Mouse (Mus musculus) heart, adult 2 months (tissue): Measurements from ENCODE around the gene Vwa5b1. TPM values are rescaled to one million over a fixed set of nuclear protein-coding genes. Genes with fewer than 3 reads are reported as not detected.

Experiments used
- DNase-seq, 2 experiments: peaks; one replicate each; pipeline ENCODE4 v3.0.0; 2021
- H3K27ac ChIP-seq: fragments of 200-600 bp; 2 replicates; pipeline ENCODE4 v1.8.1; 2022
- H3K27me3 ChIP-seq: fragments of 200-500 bp; 2 replicates; pipeline ENCODE4 v1.6.1; 2012; ENCODE audit warnings: mild to moderate bottlenecking, low read length, inconsistent platforms, mixed read lengths; ENCODE audit not compliant: control insufficient read depth, insufficient read depth
- H3K36me3 ChIP-seq: fragments of 200-500 bp; 2 replicates; pipeline ENCODE4 v1.6.1; 2012; ENCODE audit warnings: low read length, inconsistent platforms; ENCODE audit not compliant: control insufficient read depth, insufficient read depth
- H3K4me1 ChIP-seq: fragments of 200-500 bp; 2 replicates; pipeline ENCODE4 v1.6.1; 2011; ENCODE audit warnings: low read length; ENCODE audit not compliant: control insufficient read depth, insufficient read depth
- H3K4me3 ChIP-seq: fragments of 200-600 bp; 2 replicates; pipeline ENCODE4 v1.8.1; 2022
- H3K79me2 ChIP-seq: fragments of 200-500 bp; replicated peaks from 2 replicates; pipeline ENCODE4 v1.6.1; 2012; ENCODE audit warnings: mild to moderate bottlenecking, inconsistent platforms, low read length, moderate library complexity, mixed read lengths; ENCODE audit not compliant: control insufficient read depth, insufficient read depth
- H3K9ac ChIP-seq: fragments of 200-500 bp; 2 replicates; pipeline ENCODE4 v1.6.1; 2012; ENCODE audit warnings: low read depth, mild to moderate bottlenecking, control low read depth, inconsistent platforms, low read length, mixed read lengths
- CTCF ChIP-seq: fragments of 200-600 bp; IDR thresholded peaks from 2 replicates; pipeline ENCODE4 v1.8.1; 2022; ENCODE audit warnings: antibody characterized with exemption, mild to moderate bottlenecking, moderate library complexity
- EP300 ChIP-seq: fragments of 200-500 bp; IDR thresholded peaks from 2 replicates; pipeline ENCODE4 v1.6.1; 2011; ENCODE audit warnings: low read depth, low read length, control low read depth; ENCODE audit not compliant: insufficient read depth
- POLR2A ChIP-seq: fragments of 200-500 bp; IDR thresholded peaks from 2 replicates; pipeline ENCODE4 v1.6.1; 2011; ENCODE audit warnings: mild to moderate bottlenecking, low read depth, low read length, control low read depth; ENCODE audit not compliant: insufficient read depth
- WGBS: fragments of 180-500 bp; shearing (Covaris S2); methylation state at CpG from one replicate; pipeline ENCODE4 v1.1.7; 2018; 5-methylcytosine and 5-hydroxymethylcytosine counted together
- intact Hi-C: fragments of 180-260 bp; cut with DNase I; formaldehyde crosslinking; loops from one replicate; pipeline ENCODE4 v1.15.1; 2025
- polyA plus RNA-seq: library from polyadenylated mRNA; depleted of rRNA; stranded (reverse); fragments of >200 nt; gene quantifications from 2 replicates; pipeline ENCODE4 v1.2.3, GENCODE M21; 2012
- total RNA-seq, 2 experiments: library from RNA; stranded (reverse); gene quantifications; 2 replicates each; pipeline ENCODE4 v1.2.3; 2021

The Vwa5b1 gene
- total and polyA plus RNA-seq, 3 experiments = not detected

GRCm38 (mm10) chr4:138670093-138670889 is 34.6 kb upstream of the Vwa5b1 start:
- WGBS = 67% methylated on average over 11 of the region's 11 CpGs
- H3K27me3 ChIP-seq = no peaks in the 10 kb centered on the region
- no peak overlapping the region for H3K27ac ChIP-seq
- no peak overlapping the region for H3K4me3 ChIP-seq
- no peaks in the 10 kb centered on the region for H3K79me2 ChIP-seq
- no peaks in the 10 kb centered on the region for H3K36me3 ChIP-seq
- DNase-seq = no peak
- H3K4me1 ChIP-seq = no peaks in the 10 kb centered on the region
- TF ChIP-seq POLR2A = no peak
- TF ChIP-seq CTCF = no peak
- TF ChIP-seq EP300 = no peak
- H3K9ac ChIP-seq = no peak overlapping the region
- intact Hi-C loops = no loop called here

- Histone ChIP-seq H3K36me3 (no peaks in the 10 kb centered on the region), H3K4me1 (no peaks in the 10 kb centered on the region), H3K9ac (no peak overlapping the region), H3K4me3 (no peak overlapping the region), H3K27ac (no peak overlapping the region), H3K27me3 (no peaks in the 10 kb centered on the region), H3K79me2 (no peaks in the 10 kb centered on the region)
- 27% methylated on average over 10 of the region's 10 CpGs for WGBS
- no peak for TF ChIP-seq POLR2A
- no peak for TF ChIP-seq EP300
- no peak for TF ChIP-seq CTCF
- intact Hi-C loops = no loop called here
- no peak for DNase-seq
Measured at GRCm38 (mm10) chr4:138666521-138666920, 30.8 kb upstream of the Vwa5b1 start.

DNA sequence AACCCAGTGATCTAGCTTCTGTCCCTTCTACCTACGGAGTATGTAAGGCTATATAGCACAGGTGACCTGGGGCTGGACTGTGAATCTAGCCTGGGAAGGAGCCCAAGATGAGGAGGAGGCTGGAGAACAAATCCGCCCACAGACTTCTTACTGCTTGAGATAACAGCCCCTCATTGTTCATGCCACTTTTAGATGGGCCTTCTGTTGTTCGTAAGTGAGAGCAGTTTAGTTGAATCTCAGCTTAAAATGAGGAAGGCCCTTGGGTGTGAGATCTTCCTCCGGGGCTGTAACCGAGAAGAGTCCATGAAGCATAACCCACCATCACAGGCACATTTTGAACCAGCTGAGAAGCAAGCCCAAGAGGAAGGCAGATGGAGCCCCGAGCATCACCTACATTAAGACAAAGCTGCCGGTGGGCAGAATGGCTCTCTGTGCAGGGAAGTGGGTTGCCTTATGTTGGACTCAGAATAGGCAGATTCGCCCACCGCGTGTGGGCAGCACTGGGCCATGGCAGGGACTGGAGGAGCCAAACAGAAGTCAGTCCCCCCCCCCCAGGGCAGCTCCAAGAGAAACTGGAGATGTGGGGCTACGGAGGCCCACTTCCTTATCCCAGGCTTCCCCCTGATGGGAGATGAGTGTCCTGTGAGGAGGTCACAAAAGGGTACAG is 24.4 kb upstream of the Vwa5b1 start:
- Histone ChIP-seq H3K36me3 (no peaks in the 10 kb centered on the region), H3K27ac (no peak overlapping the region), H3K4me3 (no peak overlapping the region), H3K9ac (no peak overlapping the region), H3K27me3 (no peaks in the 10 kb centered on the region), H3K4me1 (no peaks in the 10 kb centered on the region), H3K79me2 (no peaks in the 10 kb centered on the region)
- DNase-seq = no peak
- TF ChIP-seq POLR2A = no peak
- 71% methylated on average over 11 of the region's 11 CpGs for WGBS
- intact Hi-C loops = no loop called here

GRCm38 (mm10) chr4:138653056-138653455 is 17.4 kb upstream of the Vwa5b1 start:
- 30% methylated on average over 6 of the region's 6 CpGs for WGBS
- H3K36me3 ChIP-seq = no peaks in the 10 kb centered on the region

DNA sequence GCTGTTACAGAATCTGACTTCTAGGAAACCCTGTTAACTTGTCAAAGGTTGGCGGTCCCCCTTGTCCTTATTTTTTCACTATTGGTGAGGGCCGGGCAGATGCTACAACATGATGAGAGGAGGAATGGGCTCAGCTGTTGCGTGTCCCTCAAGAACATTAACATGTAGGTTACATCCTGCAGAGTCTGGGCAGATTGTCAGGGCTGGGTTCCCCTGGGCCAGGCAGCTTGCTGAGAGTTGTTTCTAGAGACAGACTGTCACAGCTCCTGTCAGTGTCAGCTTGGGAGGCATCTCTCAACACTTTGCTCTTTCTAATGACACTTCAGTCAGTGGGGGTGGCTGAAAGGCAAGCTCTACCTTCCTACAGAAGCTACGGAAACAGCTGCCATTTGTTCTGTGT is 16.2 kb upstream of the Vwa5b1 start:
- H3K9ac ChIP-seq = no peak overlapping the region
- H3K36me3 ChIP-seq = no peaks in the 10 kb centered on the region
- H3K79me2 ChIP-seq = no peaks in the 10 kb centered on the region
- no peak for TF ChIP-seq EP300
- no peak for TF ChIP-seq POLR2A
- no peak for TF ChIP-seq CTCF
- H3K4me3 ChIP-seq = no peak overlapping the region
- no peak overlapping the region for H3K27ac ChIP-seq
- intact Hi-C loops = no loop called here
- no peaks in the 10 kb centered on the region for H3K27me3 ChIP-seq
- DNase-seq = no peak
- 84% methylated on average over 4 of the region's 4 CpGs for WGBS
- H3K4me1 ChIP-seq = no peaks in the 10 kb centered on the region

More at GRCm38 (mm10) chr4:138653056-138653455, 17.4 kb upstream of the Vwa5b1 start:
- DNase-seq = no peak
- Histone ChIP-seq H3K4me3 (no peak overlapping the region), H3K79me2 (no peaks in the 10 kb centered on the region), H3K9ac (no peak overlapping the region), H3K27ac (no peak overlapping the region), H3K27me3 (no peaks in the 10 kb centered on the region), H3K4me1 (no peaks in the 10 kb centered on the region)
- intact Hi-C loops = no loop called here
- TF ChIP-seq EP300 (no peak), POLR2A (no peak)

DNA sequence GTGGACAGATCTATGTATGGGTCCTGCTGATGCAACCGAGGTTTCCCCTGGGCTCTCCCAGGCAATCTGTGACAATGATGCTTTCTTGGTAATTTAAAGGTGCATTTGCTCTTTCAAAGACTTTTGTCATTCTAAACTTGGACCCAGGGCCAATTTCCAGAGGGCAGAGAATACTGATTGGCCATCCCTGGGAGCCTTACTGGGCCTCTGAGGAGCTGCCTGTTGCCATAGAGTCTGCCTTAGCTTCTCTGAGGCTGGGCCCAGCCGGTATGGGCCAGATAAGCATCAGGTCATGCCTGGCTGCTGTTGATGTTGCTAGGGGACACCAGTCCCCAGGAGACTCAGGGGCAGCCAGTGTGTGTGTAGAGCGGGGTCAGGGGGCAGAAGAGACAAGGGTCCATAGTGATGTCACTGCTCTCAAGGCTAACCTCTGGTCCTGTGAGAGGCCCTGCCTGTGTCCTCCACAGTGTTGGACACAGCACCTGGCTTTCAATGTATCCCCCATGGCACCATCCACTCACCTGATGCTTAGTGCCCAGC is 12.5 kb upstream of the Vwa5b1 start:
- Histone ChIP-seq H3K27me3 (no peaks in the 10 kb centered on the region; the same call in 1 of the 2 replicates), H3K4me1 (no peaks in the 10 kb centered on the region), H3K36me3 (no peaks in the 10 kb centered on the region), H3K9ac (no peak overlapping the region), H3K4me3 (no peak overlapping the region), H3K27ac (no peak overlapping the region), H3K79me2 (no peaks in the 10 kb centered on the region)
- DNase-seq = no peak
- 58% methylated on average over 3 of the region's 3 CpGs for WGBS
- TF ChIP-seq POLR2A (no peak), EP300 (no peak)
- intact Hi-C loops = no loop called here
